Mouse (Mus musculus): Measurements from ENCODE around the gene Hoxa5.

Gene Hoxa5

DNA sequence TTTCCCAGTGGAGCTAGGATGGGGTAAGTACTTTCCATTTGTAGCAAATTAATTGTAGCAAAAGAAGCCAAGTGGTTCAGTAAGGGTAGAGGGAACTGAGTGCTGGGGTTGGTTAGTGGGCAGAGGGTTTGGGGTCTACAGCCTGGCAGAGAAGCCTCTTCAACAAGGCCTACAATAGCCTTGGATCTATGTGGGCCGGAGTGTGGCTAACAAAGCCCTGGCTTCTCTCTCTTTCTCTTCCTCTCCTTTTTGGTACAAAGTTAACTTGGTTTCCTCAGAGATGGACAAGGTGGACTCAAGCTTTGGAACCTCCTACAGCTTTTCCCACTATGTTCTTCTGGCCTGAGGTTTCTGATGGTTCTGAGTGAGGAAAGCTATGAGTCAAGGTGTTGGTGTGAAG, 3.1 kb downstream of the Hoxa5 start:
- no peak for DNase-seq (ENCODE audit: low spot score in 2 of 2)

DNA sequence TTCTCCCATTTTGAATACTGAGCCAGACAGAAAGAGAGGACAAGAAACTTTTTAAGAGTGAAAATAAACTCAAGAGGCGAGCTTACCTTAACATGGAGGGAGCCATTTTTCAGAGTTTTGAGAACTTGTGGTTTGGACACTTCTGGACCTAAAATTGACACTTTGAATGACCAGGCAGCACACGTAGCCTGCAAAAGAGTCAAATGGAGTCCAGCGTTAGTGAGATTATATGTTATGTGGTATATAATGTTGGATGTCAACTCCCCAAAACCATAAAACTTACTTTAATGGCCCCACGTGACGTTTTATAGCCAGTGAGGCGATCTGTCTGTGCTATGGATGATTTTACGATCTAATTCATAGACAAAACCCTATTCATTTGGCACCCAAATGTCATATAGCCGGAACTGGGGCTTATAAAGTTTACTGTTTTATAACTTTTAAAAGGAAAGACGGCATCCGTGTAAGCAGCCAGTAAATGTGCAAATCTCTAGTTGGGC, 3.6 kb downstream of the Hoxa5 start:
- no peak for DNase-seq (ENCODE audit: low spot score in 2 of 2)

DNA sequence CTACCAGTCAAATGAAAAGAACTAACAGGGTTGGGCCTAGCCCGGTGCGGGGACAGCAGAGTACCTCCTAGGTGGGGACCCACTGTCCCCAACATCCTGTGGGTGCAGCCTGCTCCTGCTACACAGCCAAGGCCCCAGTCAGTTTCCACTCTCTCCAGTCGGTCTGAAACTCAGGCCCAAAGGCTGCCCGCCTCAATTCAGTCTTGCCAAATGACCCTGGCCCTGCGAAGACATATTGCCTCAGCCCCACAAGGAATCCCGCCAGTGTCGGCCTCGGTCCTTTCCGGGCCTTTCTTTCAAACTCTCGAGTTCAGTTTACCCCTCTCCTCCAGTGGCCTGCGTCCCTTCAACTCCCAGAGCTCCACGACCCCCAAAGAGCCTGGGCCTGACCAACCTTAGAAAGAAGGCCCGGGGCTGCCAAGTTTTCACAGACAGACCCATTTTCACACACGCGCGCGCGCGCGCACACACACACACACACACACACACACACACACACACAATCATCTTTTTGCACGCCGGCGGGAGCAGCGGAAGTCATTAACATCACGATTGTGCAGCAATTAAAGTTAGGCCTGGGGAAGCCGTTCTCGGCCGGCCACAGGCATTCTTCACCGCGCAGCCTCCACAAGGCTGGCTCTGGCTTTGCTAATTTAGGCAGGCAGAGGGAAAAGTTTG, 4.2 kb downstream of the Hoxa5 start:
- no peak for DNase-seq (ENCODE audit: low spot score in 2 of 2)

GRCm38 (mm10) chr6:52197271-52197670, 7.1 kb downstream of the Hoxa5 start:
- DNase-seq (ENCODE audit: low spot score in 2 of 2), result no peak

GRCm38 (mm10) chr6:52196811-52197210, 7.6 kb downstream of the Hoxa5 start:
- DNase-seq (ENCODE audit: low spot score in 2 of 2), result no peak

GRCm38 (mm10) chr6:52194690-52195089, 9.7 kb downstream of the Hoxa5 start:
- no peak for DNase-seq (ENCODE audit: low spot score in 2 of 2)

GRCm38 (mm10) chr6:52191860-52192550, 12.4 kb downstream of the Hoxa5 start:
- peak; percentile 56 to 73 for DNase-seq (ENCODE audit: low spot score in 2 of 2)

- no peak for DNase-seq (ENCODE audit: low spot score in 2 of 2)
Measured at GRCm38 (mm10) chr6:52190906-52191810, 13.2 kb downstream of the Hoxa5 start, which contains the start of gene Hoxa4. Hoxa4 (minus strand) TSS chr6:52191753.

GRCm38 (mm10) chr6:52190410-52190809, 14.0 kb downstream of the Hoxa5 start:
- no peak for DNase-seq (ENCODE audit: low spot score in 2 of 2)

GRCm38 (mm10) chr6:52189909-52190308, 14.5 kb downstream of the Hoxa5 start:
- DNase-seq (ENCODE audit: low spot score in 2 of 2), result no peak

- no peak for DNase-seq (ENCODE audit: low spot score in 2 of 2)
Measured at GRCm38 (mm10) chr6:52189172-52189591, 15.2 kb downstream of the Hoxa5 start.

DNA sequence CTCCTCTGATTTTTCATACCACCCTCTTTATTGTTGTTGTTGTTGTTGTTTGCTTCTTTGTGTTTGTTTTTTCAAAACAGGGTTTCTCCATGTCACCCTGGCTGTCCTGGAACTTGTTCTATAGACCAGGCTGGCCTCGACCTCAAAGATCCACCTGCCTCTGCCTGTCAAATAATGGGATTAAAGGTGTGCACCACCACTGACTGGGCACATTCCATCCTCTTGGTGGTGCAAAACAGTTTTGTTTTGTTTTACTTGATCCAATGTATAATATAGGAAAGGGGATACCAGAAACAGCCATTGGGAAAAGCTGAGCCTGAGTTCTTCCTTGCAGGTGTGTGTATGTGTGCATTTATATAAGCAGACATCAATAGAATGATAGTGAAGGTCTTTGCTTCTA, 17.9 kb downstream of the Hoxa5 start:
- DNase-seq (ENCODE audit: low spot score in 2 of 2), result no peak

DNA sequence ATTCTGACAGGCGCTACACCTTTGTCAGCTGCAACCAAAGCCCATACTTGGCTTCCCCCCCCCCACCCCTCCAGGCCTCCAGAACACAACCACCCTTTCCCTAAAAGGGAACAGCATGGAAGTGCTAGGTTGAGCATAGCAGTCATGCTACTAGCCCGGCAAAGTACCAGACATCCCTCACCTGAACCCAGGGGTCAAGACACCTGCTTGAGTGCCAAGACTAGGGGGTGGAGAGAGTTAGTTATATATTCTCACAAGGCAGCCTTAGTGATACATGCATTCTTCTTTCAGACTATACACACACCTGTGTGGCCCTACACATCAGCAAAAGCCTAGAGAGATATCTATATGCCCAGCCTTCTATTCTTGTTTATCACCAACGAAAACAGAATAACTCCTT, 18.6 kb downstream of the Hoxa5 start:
- no peak for DNase-seq (ENCODE audit: low spot score in 2 of 2)

GRCm38 (mm10) chr6:52185222-52185621, 19.2 kb downstream of the Hoxa5 start:
- no peak for DNase-seq (ENCODE audit: low spot score in 2 of 2)

- no peak for DNase-seq (ENCODE audit: low spot score in 2 of 2)
Measured at GRCm38 (mm10) chr6:52184668-52185067, 19.7 kb downstream of the Hoxa5 start.

DNA sequence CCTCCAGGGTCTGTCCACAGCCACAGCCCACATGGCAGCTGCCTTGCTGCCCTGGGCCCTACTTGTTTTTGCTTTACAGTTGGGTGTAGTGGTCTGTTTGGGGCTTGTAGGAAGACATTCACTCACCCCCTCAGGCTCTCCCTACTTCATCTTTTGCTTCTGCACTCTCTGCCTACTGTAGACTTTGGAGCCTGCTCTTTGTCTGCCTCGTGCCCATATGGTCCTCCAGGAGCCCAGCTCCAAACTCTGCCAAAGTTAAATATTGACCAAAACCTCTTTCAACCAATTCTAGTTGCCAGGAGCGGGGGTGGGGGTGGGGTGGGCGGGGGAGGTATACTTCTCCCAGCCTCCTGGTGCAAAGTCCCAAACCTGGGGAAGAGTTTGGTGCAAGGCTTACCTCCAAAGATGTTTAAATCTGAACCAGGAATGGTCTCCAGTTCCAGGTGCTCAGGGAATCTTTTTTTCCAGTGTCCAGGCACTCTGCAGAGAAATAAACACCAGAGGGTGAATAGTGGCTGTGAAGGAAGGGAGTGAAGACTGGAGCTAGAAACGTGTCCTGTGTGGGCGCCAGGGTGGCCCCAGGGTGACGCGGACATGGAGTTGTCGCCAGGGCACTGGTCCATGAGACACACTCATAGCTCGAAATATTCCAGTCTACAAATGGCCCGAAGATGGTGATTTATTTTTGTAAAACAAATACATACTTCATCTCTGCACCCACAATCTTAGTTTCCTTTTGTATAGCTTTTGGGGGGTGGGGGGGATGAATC, 20.9 kb downstream of the Hoxa5 start:
- no peak for DNase-seq (ENCODE audit: low spot score in 2 of 2)

DNA sequence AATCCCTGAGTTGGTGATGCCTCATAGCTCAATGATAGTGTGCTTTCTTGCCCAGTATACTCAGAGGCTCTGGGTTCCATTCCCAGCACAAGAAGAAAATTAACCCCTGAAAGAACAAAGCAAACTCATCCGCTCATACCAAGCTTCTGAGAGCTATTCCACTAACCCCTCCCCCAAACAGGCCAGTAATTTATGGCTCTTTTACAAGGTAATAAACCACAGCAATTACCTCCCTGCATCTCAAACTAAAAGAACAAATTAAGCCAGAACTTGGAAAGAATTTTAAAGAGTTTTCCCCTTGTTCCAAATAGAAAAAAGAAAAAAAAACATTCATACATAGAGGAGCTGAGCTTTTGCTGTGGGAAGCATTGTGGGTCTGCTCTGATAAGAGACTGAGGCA, 21.6 kb downstream of the Hoxa5 start:
- DNase-seq (ENCODE audit: low spot score in 2 of 2), result no peak

- no peak for DNase-seq (ENCODE audit: low spot score in 2 of 2)
Measured at GRCm38 (mm10) chr6:52182030-52182429, 22.4 kb downstream of the Hoxa5 start.

- no peak for DNase-seq (ENCODE audit: low spot score in 2 of 2)
Measured at GRCm38 (mm10) chr6:52180726-52181125, 23.7 kb downstream of the Hoxa5 start.

DNA sequence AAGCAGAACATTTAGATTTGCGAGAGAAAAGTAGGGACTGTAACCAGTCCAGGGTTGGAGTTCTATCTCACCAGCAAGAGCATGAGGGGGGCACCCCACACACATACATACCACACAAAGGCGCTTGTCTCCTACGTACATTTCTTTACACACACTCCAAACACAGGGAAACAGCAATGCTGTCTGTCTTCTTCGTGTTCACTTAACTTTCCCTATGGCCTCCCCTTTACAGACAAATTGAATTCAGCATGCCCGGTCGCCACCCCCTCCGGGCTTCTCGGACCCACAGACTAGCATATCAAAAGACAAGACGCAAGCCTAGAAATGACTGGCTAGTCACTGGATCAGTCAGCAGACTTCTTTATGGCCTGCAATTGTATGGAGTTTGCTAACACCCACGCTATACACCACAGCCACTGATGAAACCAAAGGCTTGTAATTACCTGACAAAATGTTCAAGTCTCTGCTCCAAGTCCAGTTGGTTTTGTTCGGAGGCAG, 24.1 kb downstream of the Hoxa5 start:
- no peak for DNase-seq (ENCODE audit: low spot score in 2 of 2)

DNA sequence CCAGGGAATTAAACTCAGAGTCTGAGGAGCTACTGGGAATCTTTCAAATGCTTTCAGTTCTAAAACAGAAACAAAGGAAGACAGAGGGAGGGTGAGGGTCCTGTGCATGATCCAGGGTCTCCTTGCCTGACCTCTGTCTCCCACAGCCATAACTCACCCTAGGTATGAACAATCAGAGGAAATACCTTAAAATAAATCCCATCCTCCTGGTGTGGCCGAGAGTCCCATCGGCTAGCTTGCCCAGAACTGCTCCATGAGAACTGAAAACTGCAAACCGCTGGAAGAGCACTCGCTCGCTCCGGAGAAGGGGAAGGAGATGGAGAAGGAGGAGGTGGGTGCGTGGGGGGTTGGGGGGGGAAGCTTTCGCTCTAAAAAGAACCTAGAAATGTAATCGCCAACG, 24.7 kb downstream of the Hoxa5 start:
- no peak for DNase-seq (ENCODE audit: low spot score in 2 of 2)

Data from spleen, postnatal 14 days (tissue).